Mouse (Mus musculus) liver, adult 2 months (tissue): ENCODE measurements around the gene Ccdc36.

Experiments used
- CTCF ChIP-seq: fragments of 200-500 bp; IDR thresholded peaks from 2 replicates; pipeline ENCODE4 v1.5.1; 2011; ENCODE audit warnings: low read depth, low read length, control low read depth
- POLR2A ChIP-seq: fragments of 200-500 bp; IDR thresholded peaks from 2 replicates; pipeline ENCODE4 v1.6.1; 2011; ENCODE audit warnings: low read length, control low read depth; ENCODE audit not compliant: insufficient read depth; ENCODE audit errors: extremely low read depth

- TF ChIP-seq CTCF, result no peak
- no peak for TF ChIP-seq POLR2A
These were observed 21.6 kb upstream of the Ccdc36 start for GRCm38 (mm10) chr9:108449860-108450259.
